Mouse (Mus musculus) B cell, adult 2 months (primary cell): Measurements from ENCODE around the gene Baz1b.

Source experiments
- DNase-seq, 2 experiments: peaks; one replicate each; pipeline ENCODE4 v3.0.0; 2022

The Baz1b gene

GRCm38 (mm10) chr5:135241474-135241873 lies 54.4 kb downstream of the Baz1b start:
- DNase-seq = no peak

DNA sequence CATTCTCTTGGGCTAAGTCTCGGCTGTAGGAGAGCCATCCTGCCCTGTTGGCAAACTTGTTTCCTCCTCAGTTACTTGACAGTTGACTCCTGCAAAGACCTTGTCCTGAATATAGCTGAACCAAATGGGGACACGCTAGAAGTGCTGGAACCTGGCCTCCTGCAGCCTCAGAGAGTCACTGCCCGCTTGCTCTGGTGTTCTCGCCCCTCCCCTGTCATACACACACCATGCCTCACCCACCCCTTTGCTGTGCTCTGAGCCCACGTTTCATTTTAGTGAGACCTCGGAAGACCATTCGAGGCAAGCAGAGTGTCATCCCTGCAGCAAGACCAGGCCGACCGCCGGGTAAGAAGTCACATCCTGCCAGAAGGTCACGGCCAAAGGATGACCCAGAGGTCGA lies 55.1 kb downstream of the Baz1b start:
- DNase-seq = no peak

GRCm38 (mm10) chr5:135242608-135243007 lies 55.5 kb downstream of the Baz1b start:
- DNase-seq = no peak

GRCm38 (mm10) chr5:135243166-135243565 lies 56.1 kb downstream of the Baz1b start:
- DNase-seq = no peak

DNA sequence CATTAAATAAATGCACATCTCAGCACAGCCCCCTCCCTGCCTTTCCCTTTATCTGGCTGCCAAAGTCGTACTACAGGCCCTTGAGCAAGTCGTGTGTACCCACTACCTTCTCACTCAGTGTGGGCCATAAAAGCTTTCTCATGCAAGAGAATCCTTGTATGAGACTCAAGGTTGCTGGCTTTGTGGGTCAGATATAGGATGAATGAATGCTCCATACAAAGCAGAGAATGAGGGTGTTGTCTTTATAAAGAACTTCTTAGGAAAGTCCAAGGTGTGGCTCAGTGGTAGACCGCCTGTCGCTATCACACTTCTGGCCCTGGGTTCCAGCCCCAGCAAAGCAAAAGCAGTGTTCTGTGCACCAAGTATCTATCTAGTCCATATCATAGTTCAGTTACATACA lies 59.5 kb downstream of the Baz1b start:
- DNase-seq = no peak

DNA sequence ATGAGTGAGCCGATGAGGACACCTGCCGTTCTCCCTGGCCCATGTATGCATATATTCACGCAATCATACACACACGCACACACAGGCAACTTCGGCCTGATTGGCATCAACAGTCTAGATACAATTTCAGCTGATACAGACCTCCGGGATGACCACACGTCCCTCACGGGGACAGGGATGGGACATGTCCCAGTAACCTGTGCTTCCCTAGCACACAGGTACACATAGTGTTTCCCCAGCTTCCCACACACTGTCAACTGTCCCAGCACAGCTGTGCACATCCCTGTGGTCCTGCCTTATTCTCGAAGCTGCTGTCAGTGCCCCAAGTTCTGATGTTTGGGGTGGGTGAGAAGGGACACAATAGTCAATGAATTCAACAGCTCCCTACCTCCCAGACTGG lies 60.3 kb downstream of the Baz1b start:
- DNase-seq = no peak

GRCm38 (mm10) chr5:135248956-135249676 lies 62.1 kb downstream of the Baz1b start:
- DNase-seq = no peak

GRCm38 (mm10) chr5:135250186-135251078 lies 63.4 kb downstream of the Baz1b start:
- DNase-seq = peak; percentile 33 to 41

GRCm38 (mm10) chr5:135251079-135251454 lies 64.0 kb downstream of the Baz1b start, which contains the start of gene Fzd9:
TSS of gene Fzd9 (minus strand) at chr5:135251230.
- peak; percentile 91 for DNase-seq

GRCm38 (mm10) chr5:135253741-135254401 lies 66.8 kb downstream of the Baz1b start:
- no peak for DNase-seq

- no peak for DNase-seq
These were observed 69.1 kb downstream of the Baz1b start for GRCm38 (mm10) chr5:135256166-135256565.

- DNase-seq = peak; percentile 39 to 45
These were observed 70.5 kb downstream of the Baz1b start for GRCm38 (mm10) chr5:135257559-135257958.

GRCm38 (mm10) chr5:135258280-135259150 lies 71.5 kb downstream of the Baz1b start:
- no peak for DNase-seq

GRCm38 (mm10) chr5:135263866-135264503 lies 76.9 kb downstream of the Baz1b start:
- peak; percentile 14 to 16 for DNase-seq

- DNase-seq = peak; percentile 10 to 12
These were observed 77.5 kb downstream of the Baz1b start for GRCm38 (mm10) chr5:135264548-135264947.

GRCm38 (mm10) chr5:135269451-135269850 lies 82.4 kb downstream of the Baz1b start:
- DNase-seq = no peak

DNA sequence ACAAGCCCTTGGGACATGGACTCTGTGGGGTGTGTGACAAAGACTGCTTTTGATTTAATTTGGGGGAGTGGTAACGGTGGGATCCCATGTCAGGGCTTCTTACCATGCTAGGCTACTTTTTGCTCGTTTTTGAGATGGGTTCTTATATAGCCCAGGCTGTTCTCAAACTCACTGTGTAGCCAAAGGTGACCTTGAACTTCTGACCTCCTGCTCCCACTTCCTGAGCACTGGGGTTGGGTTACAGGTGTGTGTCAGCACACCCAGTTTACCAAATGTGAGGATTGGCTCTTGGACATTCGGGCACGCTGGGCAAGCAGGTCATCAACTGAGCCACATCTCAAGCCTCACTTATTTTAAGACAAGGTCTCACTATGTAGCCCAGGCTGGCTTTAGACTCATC lies 83.3 kb downstream of the Baz1b start:
- DNase-seq = no peak

DNA sequence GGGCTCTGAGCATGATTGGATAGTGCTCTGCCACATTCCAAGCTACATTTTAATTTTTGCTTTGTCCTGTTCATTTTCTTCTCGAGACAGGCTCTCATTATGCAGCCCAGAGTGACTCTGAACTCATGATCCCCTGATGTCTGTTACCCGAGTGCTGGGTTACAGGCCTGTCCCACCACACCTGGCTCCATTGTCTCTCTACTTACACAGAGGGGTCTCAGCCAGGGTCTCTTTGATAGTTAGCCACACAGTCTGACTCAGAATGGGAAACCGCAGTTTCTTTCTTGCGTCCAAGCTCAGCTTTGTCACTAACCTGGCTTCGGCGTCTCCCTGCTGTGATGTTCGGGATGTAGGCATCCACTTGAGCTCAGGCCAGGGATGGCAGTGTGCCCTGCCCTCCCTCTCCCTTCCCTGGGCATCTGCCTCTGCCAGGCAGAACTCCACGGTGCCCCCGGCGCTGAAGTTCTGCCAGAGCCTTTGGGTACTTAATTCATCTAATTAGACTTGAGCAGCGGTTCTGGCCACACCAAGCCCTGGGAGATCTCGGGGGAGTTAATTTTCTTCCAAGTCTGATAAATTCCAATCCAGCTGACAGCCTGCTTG lies 84.6 kb downstream of the Baz1b start:
- no peak for DNase-seq

GRCm38 (mm10) chr5:135274663-135275396 lies 87.8 kb downstream of the Baz1b start:
- DNase-seq = no peak

- DNase-seq = no peak
These were observed 89.5 kb downstream of the Baz1b start for GRCm38 (mm10) chr5:135276597-135276996.

- no peak for DNase-seq
These were observed 93.2 kb downstream of the Baz1b start for GRCm38 (mm10) chr5:135280226-135280625.
